Mouse (Mus musculus) spleen, adult 2 months (tissue): Measurements from ENCODE around the gene Serpinb9g.

Experiments
- CTCF ChIP-seq: fragments of 200-500 bp; IDR thresholded peaks from 2 replicates; pipeline ENCODE4 v1.5.1; 2011; ENCODE audit warnings: mild to moderate bottlenecking, inconsistent platforms; ENCODE audit not compliant: insufficient read depth, insufficient read length, insufficient replicate concordance; ENCODE audit errors: extremely low read depth
- POLR2A ChIP-seq: fragments of 200-500 bp; IDR thresholded peaks from 2 replicates; pipeline ENCODE4 v1.6.1; 2011; ENCODE audit warnings: low read depth, low read length, inconsistent platforms

GRCm38 (mm10) chr13:33532814-33533213, 48.2 kb downstream of the Serpinb9g start:
- TF ChIP-seq CTCF = no peak
- no peak for TF ChIP-seq POLR2A
